Mouse (Mus musculus): ENCODE measurements at regions not wholly inside any gene's neighbourhood (a gene's known extent, or its start where the extent isn't known, plus 50 kb on each side); places are given as distances from the start of the nearest gene placed in this dataset.

DNA sequence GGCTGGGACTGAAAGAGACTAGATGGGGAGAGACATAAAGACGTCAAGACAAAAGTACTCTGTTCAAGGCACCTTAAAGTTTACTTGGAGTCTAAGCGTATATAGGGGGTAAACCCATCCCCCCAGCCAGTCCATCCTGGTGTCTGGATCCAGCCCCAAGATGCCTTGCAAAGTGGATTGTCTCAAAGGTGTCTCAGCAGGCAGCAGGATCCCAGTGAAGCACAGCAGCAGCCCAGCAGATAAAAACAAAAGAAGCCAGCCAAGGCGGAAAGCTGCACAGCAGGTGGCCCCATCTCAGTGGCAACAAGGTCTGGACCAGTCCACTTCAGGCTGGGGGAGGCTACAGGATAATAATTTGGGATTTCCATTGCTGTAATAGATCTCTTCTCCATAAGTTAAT is 72.0 kb upstream of the Col5a2 start:
- no peaks in the 10 kb centered on the region for H3K9me3 ChIP-seq
- no peaks in the 10 kb centered on the region for H3K4me1 ChIP-seq
- H3K9ac ChIP-seq, result no peak overlapping the region
- WGBS, result 13% methylated on average over 3 of the region's 3 CpGs
- no peak for ATAC-seq (ENCODE audit: low FRiP score, low read depth)
- H3K36me3 ChIP-seq, result no peaks in the 10 kb centered on the region
- no peak overlapping the region for H3K4me2 ChIP-seq (replicated peaks)
- no peak overlapping the region for H3K27ac ChIP-seq
- H3K27me3 ChIP-seq (replicated peaks), result no peaks in the 10 kb centered on the region
- no peak overlapping the region for H3K4me3 ChIP-seq

DNA sequence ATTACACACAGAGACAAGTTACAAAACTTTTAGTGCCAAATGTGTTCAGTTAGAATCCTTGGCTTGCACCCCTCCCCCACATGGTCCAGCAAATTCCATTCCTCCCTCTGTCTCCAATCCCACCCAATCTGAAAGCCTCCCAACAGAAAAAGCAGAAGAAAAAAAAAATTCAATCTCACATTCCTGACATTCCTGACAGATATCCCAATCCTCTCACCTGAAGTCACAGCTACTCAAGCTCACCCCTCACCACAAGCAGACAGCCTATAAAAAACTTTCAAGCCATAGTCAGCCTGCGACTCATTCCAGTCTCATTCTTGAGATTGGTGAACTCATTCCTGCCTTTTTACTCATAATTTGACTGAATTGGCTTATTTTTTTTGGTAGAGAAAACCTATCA is 77.4 kb upstream of the Col5a2 start:
- H3K4me2 ChIP-seq (replicated peaks), result no peak overlapping the region
- no peaks in the 10 kb centered on the region for H3K27me3 ChIP-seq (replicated peaks)
- no peak for ATAC-seq (ENCODE audit: low FRiP score, low read depth)
- H3K27ac ChIP-seq, result no peak overlapping the region
- H3K9ac ChIP-seq, result no peak overlapping the region
- H3K9me3 ChIP-seq, result no peaks in the 10 kb centered on the region
- no peak overlapping the region for H3K4me3 ChIP-seq
- no peaks in the 10 kb centered on the region for H3K36me3 ChIP-seq
- H3K4me1 ChIP-seq, result no peaks in the 10 kb centered on the region
- WGBS, result 95% methylated on average over 1 of the region's 1 CpGs

DNA sequence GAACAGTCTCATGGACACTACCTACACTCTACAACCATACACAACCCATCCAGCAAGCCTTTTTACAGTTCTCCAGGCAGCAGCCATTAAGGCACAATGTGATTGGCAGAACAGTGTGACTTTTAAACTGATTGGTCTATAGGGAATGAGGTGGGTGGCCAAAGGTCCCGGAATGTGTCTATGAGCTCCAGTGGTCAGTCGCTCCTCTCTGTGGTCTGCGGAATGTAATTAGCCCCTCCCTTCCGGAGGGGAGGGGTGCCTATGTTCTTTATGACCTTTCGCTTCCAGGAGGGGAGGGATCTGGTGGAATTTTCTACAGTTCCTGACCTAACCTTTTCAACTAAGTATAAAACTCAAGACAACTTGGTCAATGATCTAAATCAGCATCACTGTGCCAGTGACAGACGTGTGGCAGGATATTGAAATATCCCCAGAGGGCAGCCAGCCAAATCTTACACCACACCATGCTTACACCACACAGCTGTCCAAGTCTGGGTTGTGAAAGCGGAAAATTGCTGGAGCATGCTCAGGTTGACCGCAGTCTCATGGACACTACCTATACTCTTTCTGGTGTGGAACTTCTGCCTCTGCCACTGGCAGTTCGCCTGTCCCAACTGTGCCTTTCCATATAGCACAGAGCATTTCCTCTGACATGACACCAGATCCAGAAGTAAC is 84.4 kb upstream of the Col5a2 start:
- 86% methylated on average over 9 of the region's 9 CpGs for WGBS
- no peaks in the 10 kb centered on the region for H3K9me3 ChIP-seq
- H3K27me3 ChIP-seq (replicated peaks), result no peaks in the 10 kb centered on the region
- no peak overlapping the region for H3K4me3 ChIP-seq
- H3K36me3 ChIP-seq, result no peaks in the 10 kb centered on the region
- H3K27ac ChIP-seq, result no peak overlapping the region
- no peak overlapping the region for H3K9ac ChIP-seq
- no peak overlapping the region for H3K4me2 ChIP-seq (replicated peaks)
- H3K4me1 ChIP-seq, result no peaks in the 10 kb centered on the region
- ATAC-seq (ENCODE audit: low FRiP score, low read depth), result no peak

GRCm38 (mm10) chr1:45597316-45597715 is 94.2 kb upstream of the Col5a2 start:
- 73% methylated on average over 2 of the region's 2 CpGs for WGBS
- Histone ChIP-seq H3K27ac (no peak overlapping the region), H3K9ac (no peak overlapping the region), H3K4me2 (replicated peaks) (no peak overlapping the region), H3K4me3 (no peak overlapping the region), H3K36me3 (no peaks in the 10 kb centered on the region), H3K9me3 (no peaks in the 10 kb centered on the region), H3K4me1 (no peaks in the 10 kb centered on the region), H3K27me3 (replicated peaks) (no peaks in the 10 kb centered on the region)
- ATAC-seq (ENCODE audit: low FRiP score, low read depth), result no peak

DNA sequence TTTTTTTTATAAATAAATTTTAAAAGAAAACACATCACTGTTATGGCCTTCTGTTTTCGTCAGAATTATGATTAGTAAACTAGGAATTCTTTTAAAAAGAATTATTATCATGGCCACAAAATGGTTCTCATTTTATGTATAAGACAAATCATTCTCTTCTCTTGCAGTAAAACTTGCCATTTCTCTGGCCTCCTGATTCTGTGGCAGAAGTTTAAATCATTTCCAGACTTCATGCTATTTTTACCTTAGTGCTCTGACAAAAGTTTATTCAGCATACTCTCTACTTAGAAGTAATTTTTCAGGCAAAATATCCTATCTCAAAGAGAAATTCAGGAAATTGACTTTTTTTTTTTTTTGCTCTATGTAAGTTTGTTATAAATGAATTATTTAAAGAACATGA is 96.3 kb upstream of the Col5a2 start:
- Histone ChIP-seq H3K27ac (no peak overlapping the region), H3K4me2 (replicated peaks) (no peak overlapping the region), H3K36me3 (no peaks in the 10 kb centered on the region), H3K9me3 (no peaks in the 10 kb centered on the region), H3K27me3 (replicated peaks) (no peaks in the 10 kb centered on the region), H3K4me3 (no peak overlapping the region), H3K9ac (no peak overlapping the region), H3K4me1 (no peaks in the 10 kb centered on the region)
- 65% methylated on average over 1 of the region's 1 CpGs for WGBS
- no peak for ATAC-seq (ENCODE audit: low FRiP score, low read depth)

- no peaks in the 10 kb centered on the region for H3K9me3 ChIP-seq
- no peak overlapping the region for H3K27ac ChIP-seq
- no peak overlapping the region for H3K9ac ChIP-seq
- no peaks in the 10 kb centered on the region for H3K36me3 ChIP-seq
- H3K4me2 ChIP-seq (replicated peaks), result no peak overlapping the region
- H3K27me3 ChIP-seq (replicated peaks), result no peaks in the 10 kb centered on the region
- 93% methylated on average over 3 of the region's 3 CpGs for WGBS
- no peaks in the 10 kb centered on the region for H3K4me1 ChIP-seq
- H3K4me3 ChIP-seq, result no peak overlapping the region
- ATAC-seq (ENCODE audit: low FRiP score, low read depth), result no peak
These were observed 96.9 kb upstream of the Col5a2 start for GRCm38 (mm10) chr1:45600011-45600410.

DNA sequence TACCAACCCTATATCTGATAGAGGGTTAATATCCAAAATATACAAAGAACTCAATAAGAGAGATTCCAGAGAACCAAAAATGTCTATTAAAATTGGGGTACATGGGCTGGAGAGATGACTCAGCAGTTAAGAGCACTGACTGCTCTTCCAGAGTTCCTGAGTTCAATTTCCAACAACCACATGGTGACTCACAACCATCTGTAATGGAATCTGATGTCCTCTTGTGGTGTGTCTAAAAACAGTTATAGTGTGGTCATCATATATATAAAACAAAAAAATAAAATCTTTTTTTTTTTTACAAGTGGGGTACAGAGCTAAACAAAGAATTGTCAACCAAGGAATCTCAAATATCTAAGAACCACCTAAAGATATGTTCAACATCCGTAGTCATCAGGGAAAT is 102.5 kb upstream of the Col5a2 start:
- no peaks in the 10 kb centered on the region for H3K4me1 ChIP-seq
- H3K27me3 ChIP-seq (replicated peaks), result no peaks in the 10 kb centered on the region
- H3K36me3 ChIP-seq, result no peaks in the 10 kb centered on the region
- H3K9me3 ChIP-seq, result no peaks in the 10 kb centered on the region
- no peak overlapping the region for H3K27ac ChIP-seq
- H3K9ac ChIP-seq, result no peak overlapping the region
- no peak overlapping the region for H3K4me2 ChIP-seq (replicated peaks)
- ATAC-seq (ENCODE audit: low FRiP score, low read depth), result no peak
- 73% methylated on average over 1 of the region's 1 CpGs for WGBS
- H3K4me3 ChIP-seq, result no peak overlapping the region

- ATAC-seq (ENCODE audit: low FRiP score, low read depth), result no peak
- Histone ChIP-seq H3K36me3 (no peaks in the 10 kb centered on the region), H3K4me1 (no peaks in the 10 kb centered on the region)
These were observed 105.2 kb upstream of the Col5a2 start for GRCm38 (mm10) chr1:45608316-45608715.

GRCm38 (mm10) chr1:45619008-45619407 is 115.9 kb upstream of the Col5a2 start:
- no peaks in the 10 kb centered on the region for H3K9me3 ChIP-seq

More at GRCm38 (mm10) chr1:45608316-45608715, 105.2 kb upstream of the Col5a2 start:
- Histone ChIP-seq H3K27me3 (replicated peaks) (no peaks in the 10 kb centered on the region), H3K4me3 (no peak overlapping the region), H3K4me2 (replicated peaks) (no peak overlapping the region), H3K9me3 (no peaks in the 10 kb centered on the region), H3K9ac (no peak overlapping the region), H3K27ac (no peak overlapping the region)

DNA sequence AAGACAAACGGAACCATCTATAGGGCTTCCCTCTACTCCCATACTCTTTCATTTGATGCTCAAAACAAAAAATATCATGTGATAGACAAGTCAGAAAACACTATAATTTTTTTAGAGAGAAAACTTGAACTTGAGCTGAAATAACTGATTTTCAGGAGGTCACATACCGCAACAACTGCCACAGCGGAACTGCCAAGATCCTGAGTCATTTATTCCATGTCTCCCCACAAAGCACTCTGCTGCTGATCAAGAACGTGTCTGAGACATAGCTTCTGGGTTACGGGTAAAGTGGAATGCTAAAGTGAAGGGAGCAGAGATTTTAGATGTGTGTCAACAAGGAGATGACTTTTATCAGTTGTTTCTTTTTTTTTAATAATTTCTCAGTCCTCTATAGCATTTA is 122.8 kb upstream of the Col5a2 start:
- Histone ChIP-seq H3K4me1 (no peaks in the 10 kb centered on the region), H3K27me3 (replicated peaks) (no peaks in the 10 kb centered on the region), H3K27ac (no peak overlapping the region), H3K4me3 (no peak overlapping the region), H3K9ac (no peak overlapping the region), H3K36me3 (no peaks in the 10 kb centered on the region), H3K9me3 (no peaks in the 10 kb centered on the region), H3K4me2 (replicated peaks) (no peak overlapping the region)
- no peak for ATAC-seq (ENCODE audit: low FRiP score, low read depth)
- whole genome bisulfite sequencing, result 87% methylated on average over 5 of the region's 5 CpGs

More at GRCm38 (mm10) chr1:45619008-45619407, 115.9 kb upstream of the Col5a2 start:
- no peak overlapping the region for H3K9ac ChIP-seq
- ATAC-seq (ENCODE audit: low FRiP score, low read depth), result no peak
- no peaks in the 10 kb centered on the region for H3K36me3 ChIP-seq
- H3K27ac ChIP-seq, result no peak overlapping the region
- no peaks in the 10 kb centered on the region for H3K27me3 ChIP-seq (replicated peaks)
- WGBS, result 86% methylated on average over 2 of the region's 2 CpGs
- H3K4me3 ChIP-seq, result no peak overlapping the region
- H3K4me1 ChIP-seq, result no peaks in the 10 kb centered on the region
- no peak overlapping the region for H3K4me2 ChIP-seq (replicated peaks)

DNA sequence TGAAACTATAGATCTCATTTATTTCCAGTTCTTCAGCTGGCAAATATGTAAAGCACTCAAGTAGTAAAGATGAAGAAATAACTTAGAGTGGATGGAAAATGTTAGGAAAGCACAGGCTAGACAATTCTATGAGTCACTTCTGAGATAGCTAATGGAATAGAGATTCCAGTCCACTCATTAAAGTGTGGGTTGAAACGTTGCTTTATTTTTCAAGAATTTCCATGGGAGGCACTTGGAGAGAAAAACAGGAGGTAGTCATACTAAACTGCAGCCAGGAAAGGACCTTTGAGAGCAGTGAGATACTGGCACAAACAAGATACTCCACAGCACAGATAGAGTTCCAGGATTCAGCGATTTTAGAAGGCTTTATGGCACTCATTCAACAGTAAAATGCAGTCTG is 123.7 kb upstream of the Col5a2 start:
- no peaks in the 10 kb centered on the region for H3K27me3 ChIP-seq (replicated peaks)
- WGBS, result 73% methylated on average over 2 of the region's 2 CpGs
- H3K4me2 ChIP-seq (replicated peaks), result no peak overlapping the region
- ATAC-seq (ENCODE audit: low FRiP score, low read depth), result no peak
- H3K27ac ChIP-seq, result no peak overlapping the region
- no peaks in the 10 kb centered on the region for H3K36me3 ChIP-seq
- H3K4me1 ChIP-seq, result no peaks in the 10 kb centered on the region
- no peak overlapping the region for H3K9ac ChIP-seq
- no peak overlapping the region for H3K4me3 ChIP-seq
- no peaks in the 10 kb centered on the region for H3K9me3 ChIP-seq

GRCm38 (mm10) chr1:45627840-45628239 is 124.8 kb upstream of the Col5a2 start:
- H3K4me3 ChIP-seq, result no peak overlapping the region
- H3K27me3 ChIP-seq (replicated peaks), result no peaks in the 10 kb centered on the region
- H3K27ac ChIP-seq, result no peak overlapping the region
- no peak overlapping the region for H3K9ac ChIP-seq
- H3K4me1 ChIP-seq, result no peaks in the 10 kb centered on the region
- H3K4me2 ChIP-seq (replicated peaks), result no peak overlapping the region
- no peak for ATAC-seq (ENCODE audit: low FRiP score, low read depth)
- peaks cover 8% of the 10 kb centered on the region; the same call in 1 of the 2 replicates for H3K9me3 ChIP-seq
- H3K36me3 ChIP-seq, result no peaks in the 10 kb centered on the region
- 22% methylated on average over 2 of the region's 2 CpGs for WGBS

GRCm38 (mm10) chr1:45647301-45647700 is 144.2 kb upstream of the Col5a2 start:
- no peaks in the 10 kb centered on the region for H3K36me3 ChIP-seq

More at GRCm38 (mm10) chr1:45647301-45647700, 144.2 kb upstream of the Col5a2 start:
- H3K4me2 ChIP-seq (replicated peaks), result no peak overlapping the region
- H3K4me1 ChIP-seq, result no peaks in the 10 kb centered on the region
- no peak overlapping the region for H3K4me3 ChIP-seq
- H3K9me3 ChIP-seq, result no peaks in the 10 kb centered on the region
- ATAC-seq (ENCODE audit: low FRiP score, low read depth), result no peak
- no peak overlapping the region for H3K9ac ChIP-seq
- no peak overlapping the region for H3K27ac ChIP-seq
- no peaks in the 10 kb centered on the region for H3K27me3 ChIP-seq (replicated peaks)

All from neural tube, embryonic 12.5 days (tissue).